Mouse (Mus musculus): ENCODE measurements around the gene Htatip2. TPM values are rescaled to one million over a fixed set of nuclear protein-coding genes. Genes with fewer than 3 reads are reported as not detected.
A peak's percentile ranks its signal among the peaks of the same experiment; 100 is the strongest.

Htatip2 gene
- polyA plus RNA-seq, 1 experiment from 2014 or later, result 17.5 TPM

GRCm38 (mm10) chr7:49762605-49763004 is 3.7 kb downstream of the Htatip2 start:
- no peak for ATAC-seq (ENCODE audit: insufficient number of reproducible peaks, low FRiP score, low TSS enrichment, low read depth)
- WGBS, result 78% methylated on average over 13 of the region's 13 CpGs
- Histone ChIP-seq H3K27ac (replicated peaks) (no peak overlapping the region), H3K36me3 (no peaks in the 10 kb centered on the region), H3K4me3 (replicated peaks) (no peak overlapping the region), H3K4me2 (replicated peaks) (no peak overlapping the region), H3K9ac (no peak overlapping the region), H3K9me3 (replicated peaks) (no peaks in the 10 kb centered on the region), H3K27me3 (0 out of 2 replicates have a peak, but pooled peaks cover 5% of the 10 kb centered on the region), H3K4me1 (peaks cover 7% of the 10 kb centered on the region; the same call in 1 of the 2 replicates)

GRCm38 (mm10) chr7:49764011-49764716 is 5.2 kb downstream of the Htatip2 start:
- no peak overlapping the region for H3K4me3 ChIP-seq (replicated peaks)
- H3K27ac ChIP-seq (replicated peaks), result no peak overlapping the region
- H3K4me1 ChIP-seq, result 0 out of 2 replicates have a peak, but pooled peaks cover under 1% of the 10 kb centered on the region
- no peaks in the 10 kb centered on the region for H3K36me3 ChIP-seq
- no peak overlapping the region for H3K4me2 ChIP-seq (replicated peaks)
- H3K9me3 ChIP-seq (replicated peaks), result no peaks in the 10 kb centered on the region
- no peak overlapping the region for H3K9ac ChIP-seq
- ATAC-seq (ENCODE audit: insufficient number of reproducible peaks, low FRiP score, low TSS enrichment, low read depth), result no peak
- no peaks in the 10 kb centered on the region for H3K27me3 ChIP-seq
- 71% methylated on average over 10 of the region's 10 CpGs for WGBS

- 88% methylated on average over 7 of the region's 7 CpGs for WGBS
- H3K27me3 ChIP-seq, result no peaks in the 10 kb centered on the region
- H3K9me3 ChIP-seq (replicated peaks), result no peaks in the 10 kb centered on the region
These were observed 7.3 kb downstream of the Htatip2 start for GRCm38 (mm10) chr7:49766166-49766565.

GRCm38 (mm10) chr7:49768509-49768908 is 9.6 kb downstream of the Htatip2 start:
- Histone ChIP-seq H3K27me3 (no peaks in the 10 kb centered on the region), H3K27ac (replicated peaks) (no peak overlapping the region), H3K9me3 (replicated peaks) (no peaks in the 10 kb centered on the region), H3K36me3 (no peaks in the 10 kb centered on the region), H3K4me1 (no peaks in the 10 kb centered on the region), H3K9ac (no peak overlapping the region), H3K4me3 (replicated peaks) (no peak overlapping the region), H3K4me2 (replicated peaks) (no peak overlapping the region)
- WGBS, result 51% methylated on average over 9 of the region's 9 CpGs
- ATAC-seq (ENCODE audit: insufficient number of reproducible peaks, low FRiP score, low TSS enrichment, low read depth), result no peak

More at GRCm38 (mm10) chr7:49766166-49766565, 7.3 kb downstream of the Htatip2 start:
- H3K4me1 ChIP-seq, result no peaks in the 10 kb centered on the region
- H3K4me3 ChIP-seq (replicated peaks), result no peak overlapping the region
- H3K36me3 ChIP-seq, result no peaks in the 10 kb centered on the region
- H3K4me2 ChIP-seq (replicated peaks), result no peak overlapping the region
- ATAC-seq (ENCODE audit: insufficient number of reproducible peaks, low FRiP score, low TSS enrichment, low read depth), result no peak
- H3K9ac ChIP-seq, result no peak overlapping the region
- no peak overlapping the region for H3K27ac ChIP-seq (replicated peaks)

GRCm38 (mm10) chr7:49774396-49774795 is 15.5 kb downstream of the Htatip2 start:
- Histone ChIP-seq H3K9me3 (replicated peaks) (no peaks in the 10 kb centered on the region), H3K36me3 (no peaks in the 10 kb centered on the region), H3K27me3 (no peaks in the 10 kb centered on the region), H3K9ac (no peak overlapping the region), H3K4me1 (peaks cover 8% of the 10 kb centered on the region; the same call in 1 of the 2 replicates), H3K27ac (replicated peaks) (no peak overlapping the region), H3K4me3 (replicated peaks) (no peak overlapping the region), H3K4me2 (replicated peaks) (no peak overlapping the region)
- 89% methylated on average over 2 of the region's 2 CpGs for WGBS
- ATAC-seq (ENCODE audit: insufficient number of reproducible peaks, low FRiP score, low TSS enrichment, low read depth), result no peak

- no peak overlapping the region for H3K9ac ChIP-seq
- H3K4me1 ChIP-seq, result peaks cover 12% of the 10 kb centered on the region; the same call in 1 of the 2 replicates
- ATAC-seq (ENCODE audit: insufficient number of reproducible peaks, low FRiP score, low TSS enrichment, low read depth), result no peak
- no peaks in the 10 kb centered on the region for H3K9me3 ChIP-seq (replicated peaks)
- WGBS, result 42% methylated on average over 3 of the region's 3 CpGs
- H3K4me2 ChIP-seq (replicated peaks), result no peak overlapping the region
- H3K36me3 ChIP-seq, result peaks cover 8% of the 10 kb centered on the region
- no peak overlapping the region for H3K4me3 ChIP-seq (replicated peaks)
- H3K27me3 ChIP-seq, result no peaks in the 10 kb centered on the region
- no peak overlapping the region for H3K27ac ChIP-seq (replicated peaks)
These were observed 18.7 kb downstream of the Htatip2 start for GRCm38 (mm10) chr7:49777585-49777984.

- Histone ChIP-seq H3K9me3 (replicated peaks) (no peaks in the 10 kb centered on the region), H3K4me2 (replicated peaks) (peak within 1 kb of the TSS; percentile 81), H3K27me3 (no peaks in the 10 kb centered on the region), H3K27ac (replicated peaks) (peak within 1 kb of the TSS; percentile 82), H3K9ac (peak within 1 kb of the TSS; percentile 55), H3K4me3 (replicated peaks) (peak within 1 kb of the TSS; percentile 72), H3K4me1 (peaks cover 12% of the 10 kb centered on the region; the same call in 1 of the 2 replicates), H3K36me3 (peaks cover 8% of the 10 kb centered on the region)
- whole genome bisulfite sequencing, result under 1% methylated on average over 91 of the region's 92 CpGs
- ATAC-seq (ENCODE audit: insufficient number of reproducible peaks, low FRiP score, low TSS enrichment, low read depth), result peak; percentile 95
These were observed 19.4 kb downstream of the Htatip2 start, which contains the start of gene Prmt3 for GRCm38 (mm10) chr7:49778114-49778901. Prmt3 (plus strand) TSS chr7:49778346.

- 77% methylated on average over 12 of the region's 12 CpGs for WGBS
- Histone ChIP-seq H3K36me3 (peaks cover 9% of the 10 kb centered on the region), H3K9ac (no peak overlapping the region), H3K27ac (replicated peaks) (no peak overlapping the region), H3K4me3 (replicated peaks) (peak overlapping the region; percentile 72), H3K9me3 (replicated peaks) (no peaks in the 10 kb centered on the region), H3K4me2 (replicated peaks) (peak overlapping the region; percentile 81), H3K4me1 (peaks cover 12% of the 10 kb centered on the region; the same call in 1 of the 2 replicates), H3K27me3 (no peaks in the 10 kb centered on the region)
- ATAC-seq (ENCODE audit: insufficient number of reproducible peaks, low FRiP score, low TSS enrichment, low read depth), result no peak
These were observed 20.1 kb downstream of the Htatip2 start for GRCm38 (mm10) chr7:49778904-49779615.

GRCm38 (mm10) chr7:49783017-49783416 is 24.1 kb downstream of the Htatip2 start:
- H3K4me2 ChIP-seq (replicated peaks), result no peak overlapping the region
- H3K9ac ChIP-seq, result no peak overlapping the region
- no peak for ATAC-seq (ENCODE audit: insufficient number of reproducible peaks, low FRiP score, low TSS enrichment, low read depth)
- H3K9me3 ChIP-seq (replicated peaks), result no peaks in the 10 kb centered on the region
- peaks cover 12% of the 10 kb centered on the region; the same call in 1 of the 2 replicates for H3K4me1 ChIP-seq
- no peak overlapping the region for H3K4me3 ChIP-seq (replicated peaks)
- no peak overlapping the region for H3K27ac ChIP-seq (replicated peaks)
- H3K27me3 ChIP-seq, result no peaks in the 10 kb centered on the region
- peaks cover 38% of the 10 kb centered on the region for H3K36me3 ChIP-seq
- WGBS, result 92% methylated on average over 2 of the region's 2 CpGs

- no peaks in the 10 kb centered on the region for H3K27me3 ChIP-seq
- ATAC-seq (ENCODE audit: insufficient number of reproducible peaks, low FRiP score, low TSS enrichment, low read depth), result no peak
- H3K4me2 ChIP-seq (replicated peaks), result no peak overlapping the region
- H3K27ac ChIP-seq (replicated peaks), result no peak overlapping the region
- peaks cover 52% of the 10 kb centered on the region for H3K36me3 ChIP-seq
- WGBS, result 90% methylated on average over 7 of the region's 7 CpGs
- no peak overlapping the region for H3K4me3 ChIP-seq (replicated peaks)
- H3K9me3 ChIP-seq (replicated peaks), result no peaks in the 10 kb centered on the region
- no peak overlapping the region for H3K9ac ChIP-seq
- H3K4me1 ChIP-seq, result no peaks in the 10 kb centered on the region
These were observed 26.2 kb downstream of the Htatip2 start for GRCm38 (mm10) chr7:49785141-49785540.

Measured in embryonic facial prominence, embryonic 15.5 days (tissue).